Mouse (Mus musculus) C3H10T1/2 (cell line): Measurements from ENCODE around the gene Catsperg2. TPM values are rescaled to one million over a fixed set of nuclear protein-coding genes. Genes with fewer than 3 reads are reported as not detected.

Experiments used
- polyA plus RNA-seq, 2 experiments: library from polyadenylated mRNA; unstranded; fragments of >200 nt; fragmentation: generic; extraction: Trizol; gene quantifications; one replicate each; pipeline ENCODE4 v1.2.1; 2012; ENCODE audit warnings: missing spikeins in 2 of 2

Catsperg2 gene
- not detected for polyA plus RNA-seq

DNA sequence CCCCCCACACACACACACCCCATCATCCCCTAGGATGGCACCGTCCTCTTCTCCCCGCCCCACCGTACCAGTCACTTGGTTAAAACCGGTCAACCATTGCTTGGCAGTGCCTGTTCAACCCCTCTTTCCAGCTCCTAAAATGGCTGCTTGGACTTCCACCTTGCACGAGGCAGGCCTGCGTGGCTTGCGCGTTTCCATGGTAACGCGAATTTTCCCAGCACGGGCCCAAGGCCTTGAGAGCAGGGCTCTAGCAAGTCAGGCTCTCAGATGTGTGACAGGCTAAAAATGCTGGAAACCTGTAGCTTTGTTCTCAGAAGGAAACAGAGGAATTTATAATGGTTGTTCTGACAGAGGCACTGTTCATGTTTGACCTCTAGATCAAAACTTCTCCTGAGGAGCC is at the start of gene Catsperg2:
Catsperg2 (minus strand) TSS at position 173 of the 400 bp plus-strand sequence.

GRCm38 (mm10) chr7:29768090-29768900 is 41.5 kb upstream of the Catsperg2 start, which contains the start of gene Zfp84:
Gene Zfp84 (plus strand): TSS chr7:29768552.

Other genes with a start within 250 kb of the Catsperg2 start
- gene Sipa1l3, start 208.4 kb downstream of the Catsperg2 start, polyA plus RNA-seq: 10 to 100 TPM in 1 of 2 experiments, 1 to 10 TPM in 1; 8.7 to 13.9 TPM
- 1 to 10 TPM in 1 of 2 experiments, under 1 TPM in 1; 0.34 to 2.9 TPM for gene Zfp84, start 41.5 kb upstream of the Catsperg2 start, polyA plus RNA-seq
- 1 to 10 TPM; 1.7 to 5.5 TPM for gene Zfp30, start 57.0 kb upstream of the Catsperg2 start, polyA plus RNA-seq
- 1 to 10 TPM in 1 of 2 experiments, under 1 TPM in 1; 0.14 to 3.0 TPM for gene Zfp790, start 89.1 kb upstream of the Catsperg2 start, polyA plus RNA-seq
- 1 to 10 TPM in 1 of 2 experiments, under 1 TPM in 1; 0.09 to 1.4 TPM for gene Zfp940, start 126.6 kb upstream of the Catsperg2 start, polyA plus RNA-seq
- gene Zfp420, start 132.9 kb upstream of the Catsperg2 start, polyA plus RNA-seq: under 1 TPM; 0.25 to 0.98 TPM
- gene Zfp27, start 179.5 kb upstream of the Catsperg2 start, polyA plus RNA-seq: 1 to 10 TPM in 1 of 2 experiments, under 1 TPM in 1; 0.23 to 5.7 TPM
- gene Zfp383, start 181.2 kb upstream of the Catsperg2 start, polyA plus RNA-seq: 1 to 10 TPM in 1 of 2 experiments, under 1 TPM in 1; 0.11 to 3.4 TPM
- 1 to 10 TPM in 1 of 2 experiments, under 1 TPM in 1; 0.29 to 2.7 TPM for gene Zfp74, start 227.1 kb upstream of the Catsperg2 start, polyA plus RNA-seq